15 mouse cellular contexts compared by ENCODE assay signal in genomic region chr8:35109506-35110217, GRCm38 (mm10).
A peak's percentile ranks its signal among the peaks of the same experiment; 100 is the strongest.
DNase-seq lines count a peak whose midpoint lies in the region; ATAC-seq lines count a peak whose summit lies in the region.
"Had no signal": no experiment of that assay in that cellular context is flagged by ENCODE, and none has a peak within 500 bp of the region (broad histone marks: within the 10 kb centered on the region; RNA-seq: fewer than 3 reads in every experiment).

No protein-coding gene starts in this region.

- no peak overlapping the region for H3K27ac ChIP-seq in heart, embryonic 11.5 days (ENCODE audit: low read depth, low read length)
- peak overlapping the region; percentile 45 for H3K27ac ChIP-seq in macrophage
- H3K27ac ChIP-seq in forebrain, embryonic 11.5 days (ENCODE audit: low read depth, low read length), result no peak overlapping the region
- H3K27ac ChIP-seq: hindbrain, embryonic 15.5 days; midbrain, embryonic 13.5 days had no signal

- WGBS in heart, embryonic 11.5 days (ENCODE audit: insufficient replicate concordance), result 70% methylated on average over 27 of the region's 27 CpGs
- 28% methylated on average over 27 of the region's 27 CpGs for WGBS in macrophage (ENCODE audit: missing documents)
- 88% methylated on average over 27 of the region's 27 CpGs for WGBS in forebrain, embryonic 11.5 days

- H3K9me3 ChIP-seq in heart, embryonic 11.5 days (replicated peaks; ENCODE audit: control insufficient read depth, low read length), result no peaks in the 10 kb centered on the region
- no peaks in the 10 kb centered on the region for H3K9me3 ChIP-seq in forebrain, embryonic 11.5 days (ENCODE audit: control insufficient read depth, low read length)
- H3K9me3 ChIP-seq: hindbrain, embryonic 15.5 days; midbrain, embryonic 13.5 days had no signal

- no peak overlapping the region; the same call in 1 of the 2 replicates for H3K4me2 ChIP-seq in heart, embryonic 11.5 days
- no peak overlapping the region for H3K4me2 ChIP-seq in forebrain, embryonic 11.5 days (ENCODE audit: low read depth, low read length, severe bottlenecking)
- H3K4me2 ChIP-seq: hindbrain, embryonic 15.5 days; midbrain, embryonic 13.5 days had no signal

- no peaks in the 10 kb centered on the region for H3K27me3 ChIP-seq in heart, embryonic 11.5 days (ENCODE audit: control insufficient read depth, insufficient read depth, low read length)
- H3K27me3 ChIP-seq in forebrain, embryonic 11.5 days (ENCODE audit: control insufficient read depth, insufficient read depth, low read length), result no peaks in the 10 kb centered on the region
- H3K27me3 ChIP-seq: hindbrain, embryonic 15.5 days; midbrain, embryonic 13.5 days had no signal

- no peak for ATAC-seq in heart, embryonic 11.5 days (replicated peaks; ENCODE audit: insufficient number of reproducible peaks, low FRiP score, low TSS enrichment)
- peak; percentile 76 for ATAC-seq in granulocyte monocyte progenitor cell, adult 5-6 weeks (replicated peaks; ENCODE audit: poor library complexity, severe bottlenecking)
- no peak for ATAC-seq in forebrain, embryonic 11.5 days (replicated peaks; ENCODE audit: low FRiP score)
- no peak for ATAC-seq in cerebellum, adult (ENCODE audit: insufficient number of reproducible peaks, low FRiP score, low TSS enrichment)
- ATAC-seq: midbrain, embryonic 13.5 days had no signal

- H3K9ac ChIP-seq in heart, embryonic 11.5 days (ENCODE audit: low read depth, low read length), result no peak overlapping the region
- no peak overlapping the region for H3K9ac ChIP-seq in forebrain, embryonic 11.5 days (ENCODE audit: low read length)
- H3K9ac ChIP-seq: hindbrain, embryonic 15.5 days; midbrain, embryonic 13.5 days had no signal

- peak; percentile 9 for DNase-seq in heart, adult 8-10 months (ENCODE audit: low spot score)
- DNase-seq in ZHBTc4 (ENCODE audit: low read depth, low spot score), result peak; percentile 7
- DNase-seq in forebrain, embryonic 11.5 days (ENCODE audit: low spot score), result no peak
- DNase-seq: adrenal gland, adult 8-10 months; cerebellum, postnatal 14 days; kidney, adult 18-20 months; kidney, postnatal 25 days had no signal

- H3K36me3 ChIP-seq in heart, embryonic 11.5 days (ENCODE audit: control insufficient read depth, insufficient read depth, low read length), result no peaks in the 10 kb centered on the region
- H3K36me3 ChIP-seq in macrophage (ENCODE audit: inconsistent target), result no peaks in the 10 kb centered on the region
- H3K36me3 ChIP-seq in forebrain, embryonic 11.5 days (ENCODE audit: control insufficient read depth, insufficient read depth, low read length), result no peaks in the 10 kb centered on the region
- H3K36me3 ChIP-seq: G1E; hindbrain, embryonic 15.5 days; midbrain, embryonic 13.5 days had no signal

- H3K4me3 ChIP-seq in heart, embryonic 11.5 days (ENCODE audit: low read depth, low read length), result no peak overlapping the region
- H3K4me3 ChIP-seq in macrophage (ENCODE audit: inconsistent target), result no peak overlapping the region
- no peak overlapping the region for H3K4me3 ChIP-seq in forebrain, embryonic 11.5 days (ENCODE audit: low read depth, low read length)
- H3K4me3 ChIP-seq: hindbrain, embryonic 15.5 days; midbrain, embryonic 13.5 days; myocyte had no signal

- H3K79me2 ChIP-seq in macrophage (ENCODE audit: inconsistent target), result no peaks in the 10 kb centered on the region

- H3K4me1 ChIP-seq in heart, embryonic 11.5 days (ENCODE audit: control insufficient read depth, insufficient read depth, low read length), result 0 out of 2 replicates have a peak, but pooled peaks cover 2% of the 10 kb centered on the region
- no peaks in the 10 kb centered on the region for H3K4me1 ChIP-seq in forebrain, embryonic 11.5 days (replicated peaks; ENCODE audit: control insufficient read depth, insufficient read depth, low read length)
- H3K4me1 ChIP-seq: hindbrain, embryonic 15.5 days; midbrain, embryonic 13.5 days had no signal
